Mouse (Mus musculus) hindbrain, embryonic 10.5 days (tissue): Measurements from ENCODE around the gene Vegfb. TPM values are rescaled to one million over a fixed set of nuclear protein-coding genes. Genes with fewer than 3 reads are reported as not detected.

Experiments
- polyA plus RNA-seq: library from polyadenylated mRNA; unstranded; fragments of >200 nt; fragmentation: Nextera tagmentation; extraction: Ambion mirVana; gene quantifications from 2 replicates; pipeline ENCODE4 v1.2.1, GENCODE M21; 2016

The Vegfb gene
- polyA plus RNA-seq, 1 experiment from 2014 or later, result 36.2 TPM

Other genes with a start within 250 kb of the Vegfb start
- gene Rps6ka4, start 147.0 kb downstream of the Vegfb start, polyA plus RNA-seq, result 6.2 and 7.7 TPM in 2 replicates
- gene Ccdc88b, start 129.4 kb downstream of the Vegfb start, polyA plus RNA-seq, result 0.37 and 1.2 TPM in 2 replicates
- 148 and 157 TPM in 2 replicates for gene Trmt112, start 78.0 kb downstream of the Vegfb start, polyA plus RNA-seq
- gene Prdx5, start 77.5 kb downstream of the Vegfb start, polyA plus RNA-seq, result 155 and 196 TPM in 2 replicates
- 8.4 and 12.0 TPM in 2 replicates for gene Esrra, start 65.8 kb downstream of the Vegfb start, polyA plus RNA-seq
- 0.46 TPM in 1 of 2 replicates, not detected in the other for gene Catsperz, start 62.3 kb downstream of the Vegfb start, polyA plus RNA-seq
- not detected in 2 replicates for gene Kcnk4, start 53.1 kb downstream of the Vegfb start, polyA plus RNA-seq
- 63.1 and 75.5 TPM in 2 replicates for gene Bad, start 45.8 kb downstream of the Vegfb start, polyA plus RNA-seq
- 31.2 and 40.9 TPM in 2 replicates for gene Gpr137, start 45.2 kb downstream of the Vegfb start, polyA plus RNA-seq
- 157 and 186 TPM in 2 replicates for gene Ppp1r14b, start 12.7 kb downstream of the Vegfb start, polyA plus RNA-seq
- 22.3 and 28.3 TPM in 2 replicates for gene Plcb3, start 11.2 kb downstream of the Vegfb start, polyA plus RNA-seq
- gene Fkbp2, start 7.2 kb downstream of the Vegfb start, polyA plus RNA-seq, result 119 and 121 TPM in 2 replicates
- gene Dnajc4, start 4.9 kb upstream of the Vegfb start, polyA plus RNA-seq, result 18.7 and 23.3 TPM in 2 replicates
- gene Nudt22, start 8.5 kb upstream of the Vegfb start, polyA plus RNA-seq, result 20.6 and 23.2 TPM in 2 replicates
- gene Trpt1, start 8.5 kb upstream of the Vegfb start, polyA plus RNA-seq, result 9.9 and 13.5 TPM in 2 replicates
- 8.7 and 10.1 TPM in 2 replicates for gene Fermt3, start 31.8 kb upstream of the Vegfb start, polyA plus RNA-seq
- 372 and 451 TPM in 2 replicates for gene Stip1, start 52.3 kb upstream of the Vegfb start, polyA plus RNA-seq
- gene Macrod1, start 69.2 kb upstream of the Vegfb start, polyA plus RNA-seq, result 2.9 and 3.4 TPM in 2 replicates
- gene Flrt1, start 118.1 kb upstream of the Vegfb start, polyA plus RNA-seq, result 3.1 and 4.0 TPM in 2 replicates
- gene Otub1, start 218.7 kb upstream of the Vegfb start, polyA plus RNA-seq, result 273 and 309 TPM in 2 replicates
- 914 and 944 TPM in 2 replicates for gene Cox8a, start 230.0 kb upstream of the Vegfb start, polyA plus RNA-seq